Mouse (Mus musculus) forebrain, embryonic 15.5 days (tissue): Measurements from ENCODE around the gene Tnfrsf12a. TPM values are rescaled to one million over a fixed set of nuclear protein-coding genes. Genes with fewer than 3 reads are reported as not detected.
A peak's percentile ranks its signal among the peaks of the same experiment; 100 is the strongest.

Experiments used
- ATAC-seq: fragments of 200-750 bp; cut with Nextera tagmentation; replicated peaks from 2 replicates; pipeline ENCODE4 v1.8.0; 2017; ENCODE audit warnings: mild to moderate bottlenecking, moderate TSS enrichment, moderate library complexity
- H3K27ac ChIP-seq: fragments of 300-500 bp; sonication (generic); replicated peaks from 2 replicates; pipeline ENCODE4 v1.5.1; 2015; ENCODE audit warnings: mild to moderate bottlenecking, inconsistent platforms
- H3K27me3 ChIP-seq: fragments of 300-500 bp; sonication (generic); 2 replicates; pipeline ENCODE4 v1.6.1; 2015; ENCODE audit warnings: inconsistent platforms
- H3K36me3 ChIP-seq: fragments of 300-500 bp; sonication (generic); 2 replicates; pipeline ENCODE4 v1.6.1; 2015; ENCODE audit warnings: mild to moderate bottlenecking, inconsistent platforms
- H3K4me1 ChIP-seq: fragments of 300-500 bp; sonication (generic); 2 replicates; pipeline ENCODE4 v1.6.1; 2015; ENCODE audit warnings: inconsistent platforms
- H3K4me2 ChIP-seq: fragments of 300-500 bp; sonication (generic); replicated peaks from 2 replicates; pipeline ENCODE4 v1.6.1; 2015; ENCODE audit warnings: mild to moderate bottlenecking, inconsistent platforms
- H3K4me3 ChIP-seq: fragments of 300-500 bp; sonication (generic); 2 replicates; pipeline ENCODE4 v1.5.1; 2015; ENCODE audit warnings: mild to moderate bottlenecking, inconsistent platforms
- H3K9ac ChIP-seq: fragments of 300-500 bp; sonication (generic); replicated peaks from 2 replicates; pipeline ENCODE4 v1.6.1; 2015; ENCODE audit warnings: mild to moderate bottlenecking, inconsistent platforms
- H3K9me3 ChIP-seq: fragments of 300-500 bp; sonication (generic); 2 replicates; pipeline ENCODE4 v1.6.1; 2016; ENCODE audit warnings: inconsistent platforms
- WGBS: fragments of 180-500 bp; shearing (Covaris S2); methylation state at CpG from one replicate; pipeline ENCODE4 v1.1.7; 2015; ENCODE audit warnings: mixed read lengths; 5-methylcytosine and 5-hydroxymethylcytosine counted together
- polyA plus RNA-seq: library from polyadenylated mRNA; unstranded; fragments of >200 nt; fragmentation: Nextera tagmentation; extraction: Ambion mirVana; gene quantifications from 2 replicates; pipeline ENCODE4 v1.2.1, GENCODE M21; 2015

Tnfrsf12a gene
- polyA plus RNA-seq, 1 experiment from 2014 or later: 3.6 TPM

DNA sequence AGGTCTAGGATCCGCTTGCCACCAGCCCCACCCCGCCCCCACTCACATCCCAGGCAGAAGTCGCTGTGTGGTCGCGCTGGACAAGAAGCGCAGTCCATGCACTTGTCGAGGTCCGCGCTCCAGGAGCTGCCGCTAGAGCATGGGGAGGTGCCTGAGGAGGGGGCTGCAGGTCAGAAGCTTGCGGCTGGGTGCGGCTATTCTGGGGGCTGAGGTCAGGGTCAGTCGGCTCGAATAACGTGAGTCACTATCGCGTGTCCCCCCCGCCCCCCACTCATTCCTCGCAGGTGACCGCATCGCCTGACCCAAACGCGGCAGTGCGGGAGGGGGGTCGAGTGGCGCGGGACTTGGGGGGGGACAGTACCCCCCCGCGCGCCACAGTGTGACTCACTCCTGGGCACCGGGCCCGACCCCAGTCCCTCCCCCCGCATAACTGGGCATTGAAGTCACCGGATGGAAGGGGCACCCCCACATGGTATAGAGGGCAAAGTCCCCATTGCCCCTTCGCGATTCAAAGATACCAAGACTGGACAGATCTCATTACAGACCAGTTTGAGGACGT lies 716 bp downstream of the Tnfrsf12a start:
- peak overlapping the region; percentile 47 for H3K4me3 ChIP-seq
- ATAC-seq: no peak
- no peaks in the 10 kb centered on the region for H3K36me3 ChIP-seq
- peaks cover 41% of the 10 kb centered on the region for H3K27me3 ChIP-seq
- 1% methylated on average over 37 of the region's 37 CpGs for WGBS
- H3K27ac ChIP-seq: no peak overlapping the region
- H3K4me1 ChIP-seq: peaks cover 49% of the 10 kb centered on the region
- H3K9me3 ChIP-seq: no peaks in the 10 kb centered on the region
- H3K9ac ChIP-seq: peak overlapping the region; percentile 38
- H3K4me2 ChIP-seq: peak overlapping the region; percentile 78

DNA sequence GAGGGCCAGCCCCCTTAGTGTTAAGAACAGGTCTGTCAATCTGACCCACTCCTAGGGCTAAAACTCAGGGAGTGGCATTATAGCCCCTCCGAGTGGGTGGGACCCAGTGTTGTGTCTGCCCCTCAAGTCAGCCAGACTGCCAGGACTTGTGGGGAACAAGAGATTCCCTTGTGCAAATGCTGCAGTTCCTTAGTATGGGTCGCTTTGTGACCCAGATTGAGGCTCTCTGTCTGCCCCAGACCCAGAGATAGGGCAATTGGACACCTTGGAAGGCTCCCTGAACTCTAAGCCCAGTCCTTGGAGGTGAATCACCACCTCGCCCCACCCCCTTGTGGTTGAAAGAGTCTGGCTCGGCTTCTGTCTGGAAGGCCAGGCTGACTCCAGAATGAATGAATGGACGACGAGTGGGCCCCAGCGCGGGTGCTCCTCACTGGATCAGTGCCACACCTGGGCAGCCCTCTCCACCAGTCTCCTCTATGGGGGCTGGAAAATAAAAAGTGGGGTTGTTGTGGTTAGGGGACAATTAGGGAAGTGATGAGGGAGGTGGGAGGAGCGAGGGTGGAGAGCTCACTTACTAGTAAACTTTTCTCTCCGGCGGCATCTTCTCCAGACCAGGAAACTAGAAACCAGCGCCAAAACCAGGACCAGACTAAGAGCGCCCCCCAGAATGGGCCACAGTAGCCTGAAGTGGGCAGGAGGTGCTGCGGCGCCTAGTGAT lies 1.5 kb downstream of the Tnfrsf12a start:
- Histone ChIP-seq H3K4me2 (peak overlapping the region; percentile 78), H3K4me3 (peak overlapping the region; percentile 47), H3K27ac (no peak overlapping the region), H3K9me3 (no peaks in the 10 kb centered on the region), H3K36me3 (no peaks in the 10 kb centered on the region), H3K27me3 (peaks cover 34% of the 10 kb centered on the region), H3K4me1 (peaks cover 49% of the 10 kb centered on the region), H3K9ac (no peak overlapping the region)
- no peak for ATAC-seq
- 15% methylated on average over 14 of the region's 15 CpGs for WGBS

DNA sequence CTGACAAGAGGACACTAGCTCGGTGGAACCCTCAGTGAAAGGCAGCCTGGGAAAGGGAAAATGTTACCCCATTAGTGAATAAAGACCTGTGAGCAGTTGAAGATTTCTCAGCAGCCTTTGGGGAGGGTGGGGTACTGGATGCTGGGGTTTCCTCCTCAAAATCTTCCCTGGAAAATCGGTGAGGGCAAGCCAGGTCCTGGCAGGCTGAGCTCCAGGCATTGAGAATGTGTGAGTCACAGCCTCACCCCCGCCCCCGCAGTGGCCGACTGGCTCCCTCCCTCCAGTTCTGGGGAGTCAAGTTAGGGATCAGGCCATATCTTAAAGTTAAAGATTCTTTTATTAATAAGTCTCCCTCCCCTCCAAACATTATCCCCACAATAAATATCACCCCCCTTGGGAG lies 2.1 kb downstream of the Tnfrsf12a start:
- peak overlapping the region; percentile 69; the same call in 1 of the 2 replicates for H3K4me3 ChIP-seq
- no peak overlapping the region for H3K27ac ChIP-seq
- H3K4me2 ChIP-seq: peak overlapping the region; percentile 59; the same call in 1 of the 2 replicates
- no peak overlapping the region for H3K9ac ChIP-seq
- H3K36me3 ChIP-seq: no peaks in the 10 kb centered on the region; the same call in 1 of the 2 replicates
- peaks cover 49% of the 10 kb centered on the region for H3K4me1 ChIP-seq
- no peak for ATAC-seq
- WGBS: 48% methylated on average over 5 of the region's 5 CpGs
- no peaks in the 10 kb centered on the region for H3K9me3 ChIP-seq
- peaks cover 29% of the 10 kb centered on the region for H3K27me3 ChIP-seq

DNA sequence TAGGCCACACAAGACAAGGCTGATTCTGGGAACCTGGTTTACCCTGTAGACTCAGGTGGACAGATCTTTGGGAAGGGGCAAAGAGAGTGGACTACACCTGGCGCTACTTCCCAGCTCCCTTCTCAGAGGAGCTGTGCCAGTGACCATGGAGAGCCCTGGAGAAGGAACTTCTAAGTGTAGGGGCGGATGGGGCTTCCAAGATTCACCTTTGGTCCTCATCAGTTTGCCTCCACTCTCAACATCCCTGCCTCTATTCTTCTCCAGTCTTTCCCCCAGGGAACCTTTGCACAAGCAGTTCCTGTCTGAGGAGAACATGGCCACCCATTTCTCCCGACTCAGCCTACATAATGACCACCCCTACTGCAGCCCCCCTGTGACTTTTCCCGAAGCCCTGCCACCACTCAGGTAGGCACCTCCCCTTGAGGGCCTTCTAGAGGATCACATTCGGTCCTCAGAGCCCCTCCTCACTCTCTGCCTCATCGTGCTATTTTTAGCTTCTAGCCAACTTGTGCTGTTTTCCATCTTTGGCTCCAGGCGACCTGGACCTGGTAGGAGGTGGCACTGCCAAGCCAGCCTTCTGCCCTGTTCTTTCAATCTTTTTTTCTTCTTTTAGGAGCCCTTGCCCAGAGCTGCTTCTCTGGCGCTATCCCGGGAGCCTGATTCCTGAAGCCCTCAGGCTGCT lies 2.9 kb downstream of the Tnfrsf12a start:
- H3K4me1 ChIP-seq: peaks cover 46% of the 10 kb centered on the region
- H3K27ac ChIP-seq: no peak overlapping the region
- H3K9me3 ChIP-seq: no peaks in the 10 kb centered on the region
- 40% methylated on average over 9 of the region's 9 CpGs for WGBS
- peak overlapping the region; percentile 69 for H3K4me3 ChIP-seq
- no peak for ATAC-seq
- H3K9ac ChIP-seq: peak overlapping the region; percentile 61
- no peaks in the 10 kb centered on the region; the same call in 1 of the 2 replicates for H3K36me3 ChIP-seq
- peak overlapping the region; percentile 59 for H3K4me2 ChIP-seq
- peaks cover 22% of the 10 kb centered on the region for H3K27me3 ChIP-seq

DNA sequence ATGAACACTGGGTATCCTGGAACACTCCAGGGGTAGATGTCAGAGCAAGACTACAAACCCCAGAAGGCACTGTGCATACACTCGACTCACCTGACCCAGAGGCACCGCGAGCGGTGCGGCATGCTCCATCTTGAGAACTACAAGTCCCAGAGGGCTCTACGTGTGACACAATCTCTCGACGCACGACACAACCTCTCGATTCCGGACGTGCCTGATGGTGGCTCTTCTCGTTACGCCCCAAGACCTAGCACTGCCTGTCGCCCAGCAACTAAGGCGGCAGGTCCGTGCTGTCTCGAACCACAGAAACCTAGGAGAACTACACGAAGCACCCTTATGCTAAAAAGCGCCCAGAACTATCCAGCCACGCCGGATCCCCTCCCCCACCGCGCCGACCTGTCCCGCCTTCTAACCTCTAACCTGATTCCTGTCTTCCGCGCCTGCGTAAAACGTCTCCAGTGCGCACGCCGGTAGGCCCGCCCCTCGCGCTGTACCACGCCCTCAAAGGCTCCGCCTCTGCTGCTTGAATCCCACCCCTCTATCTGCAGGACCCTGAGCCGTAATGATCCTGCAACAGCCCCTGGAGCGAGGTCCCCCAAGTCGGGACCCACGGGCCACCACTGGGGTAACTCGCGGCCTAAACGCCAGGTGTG lies 3.7 kb downstream of the Tnfrsf12a start, which contains the start of the genes Hcfc1r1 and Thoc6:
Gene Hcfc1r1 (plus strand): TSS at position 173 of the 650 bp plus-strand sequence.
Gene Thoc6 (minus strand): TSS at position 459 of the 650 bp plus-strand sequence.
- Histone ChIP-seq H3K9me3 (no peaks in the 10 kb centered on the region), H3K9ac (peak within 1 kb of the TSS; percentile 61), H3K4me1 (peaks cover 42% of the 10 kb centered on the region), H3K4me2 (peak within 1 kb of the TSS; percentile 59), H3K27me3 (peaks cover 14% of the 10 kb centered on the region), H3K4me3 (peak within 1 kb of the TSS; percentile 69), H3K27ac (peak within 1 kb of the TSS; percentile 84), H3K36me3 (peaks cover 5% of the 10 kb centered on the region; the same call in 1 of the 2 replicates)
- under 1% methylated on average over 45 of the region's 45 CpGs for WGBS
- peak; percentile 96 for ATAC-seq

DNA sequence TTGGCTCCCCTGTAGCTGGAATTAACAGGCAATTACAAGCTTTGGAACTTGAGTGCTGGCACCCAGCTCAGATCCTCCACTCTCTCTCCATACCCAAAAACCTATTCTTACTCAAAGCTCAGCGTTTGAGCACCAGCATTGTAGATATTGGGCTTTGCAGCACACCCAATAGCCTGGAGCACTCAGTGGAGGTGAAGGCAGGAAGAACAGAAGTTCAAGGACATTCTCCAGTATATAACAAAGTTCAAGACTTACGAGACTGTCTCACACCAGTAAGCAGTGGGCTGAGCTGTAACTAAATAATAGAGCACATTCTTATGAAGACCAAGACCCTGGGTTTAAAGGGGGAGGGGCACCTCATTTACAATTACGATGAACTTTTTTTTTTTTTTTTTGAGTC lies 4.5 kb downstream of the Tnfrsf12a start:
- no peaks in the 10 kb centered on the region for H3K9me3 ChIP-seq
- H3K9ac ChIP-seq: 0 out of 2 replicates have a peak overlapping the region, but pooled peaks have one; percentile 61
- H3K4me3 ChIP-seq: peak overlapping the region; percentile 69
- WGBS: 66% methylated on average over 3 of the region's 3 CpGs
- H3K4me1 ChIP-seq: peaks cover 42% of the 10 kb centered on the region
- no peak; the same call in 1 of the 2 replicates for ATAC-seq
- H3K4me2 ChIP-seq: peak overlapping the region; percentile 59
- peaks cover 5% of the 10 kb centered on the region; the same call in 1 of the 2 replicates for H3K36me3 ChIP-seq
- H3K27ac ChIP-seq: no peak overlapping the region
- peaks cover 11% of the 10 kb centered on the region; the same call in 1 of the 2 replicates for H3K27me3 ChIP-seq

DNA sequence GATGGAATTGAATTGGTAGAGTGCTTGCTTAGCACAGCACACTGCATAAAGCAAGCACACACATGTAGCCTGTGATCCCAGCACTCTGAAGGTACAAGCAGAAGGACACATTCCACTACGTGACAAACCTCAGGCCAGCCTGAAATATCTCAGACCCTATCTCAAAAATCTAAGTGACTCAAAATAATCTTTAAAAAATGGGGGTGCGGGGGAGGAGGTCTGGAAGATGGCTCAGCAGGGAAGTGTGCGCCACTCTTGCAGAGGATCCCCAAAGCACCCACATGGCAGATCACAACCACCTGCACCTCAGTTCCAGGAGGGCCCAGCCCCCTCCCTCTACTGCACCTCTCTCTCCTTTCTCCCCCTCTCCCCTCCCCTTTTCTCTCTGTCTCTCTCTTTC lies 5.7 kb downstream of the Tnfrsf12a start:
- H3K27ac ChIP-seq: no peak overlapping the region
- ATAC-seq: no peak
- no peak overlapping the region for H3K9ac ChIP-seq
- no peak overlapping the region for H3K4me2 ChIP-seq
- peaks cover 7% of the 10 kb centered on the region; the same call in 1 of the 2 replicates for H3K36me3 ChIP-seq
- H3K4me1 ChIP-seq: peaks cover 34% of the 10 kb centered on the region
- H3K9me3 ChIP-seq: no peaks in the 10 kb centered on the region
- 97% methylated on average over 3 of the region's 3 CpGs for WGBS
- H3K27me3 ChIP-seq: peaks cover 11% of the 10 kb centered on the region; the same call in 1 of the 2 replicates
- no peak overlapping the region for H3K4me3 ChIP-seq

DNA sequence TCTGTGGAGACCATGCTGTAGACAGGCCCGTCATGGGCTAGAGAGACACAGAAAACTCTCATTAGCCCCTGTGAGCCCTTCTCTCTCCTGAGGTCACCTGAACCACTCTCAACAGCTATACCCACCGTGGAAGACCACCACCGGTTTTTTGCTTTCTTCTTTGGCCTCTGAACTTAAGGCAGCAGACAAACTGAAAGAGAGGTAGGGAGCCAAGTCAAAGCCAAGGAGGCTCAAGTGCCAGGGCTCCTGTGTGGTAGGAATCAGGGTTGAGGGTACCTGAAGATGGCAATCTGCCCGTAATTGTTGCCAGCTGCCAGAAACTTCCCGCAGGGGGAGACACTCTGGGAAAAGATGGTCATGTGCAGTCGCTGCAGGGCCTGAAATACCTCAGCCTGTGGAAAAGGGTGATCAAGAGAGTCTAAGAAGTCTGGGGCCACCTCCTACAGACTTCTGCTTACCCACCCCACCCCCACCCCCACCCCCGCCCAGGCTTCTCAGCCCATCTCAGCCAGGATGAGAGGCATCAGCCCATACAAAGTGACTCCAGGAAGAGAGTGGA lies 6.7 kb downstream of the Tnfrsf12a start:
- peaks cover 8% of the 10 kb centered on the region; the same call in 1 of the 2 replicates for H3K36me3 ChIP-seq
- no peaks in the 10 kb centered on the region for H3K9me3 ChIP-seq
- 86% methylated on average over 7 of the region's 7 CpGs for WGBS
- H3K27me3 ChIP-seq: 0 out of 2 replicates have a peak, but pooled peaks cover 3% of the 10 kb centered on the region
- no peak overlapping the region for H3K27ac ChIP-seq
- H3K9ac ChIP-seq: no peak overlapping the region
- no peak overlapping the region for H3K4me3 ChIP-seq
- no peak for ATAC-seq
- no peak overlapping the region for H3K4me2 ChIP-seq
- peaks cover 24% of the 10 kb centered on the region for H3K4me1 ChIP-seq

DNA sequence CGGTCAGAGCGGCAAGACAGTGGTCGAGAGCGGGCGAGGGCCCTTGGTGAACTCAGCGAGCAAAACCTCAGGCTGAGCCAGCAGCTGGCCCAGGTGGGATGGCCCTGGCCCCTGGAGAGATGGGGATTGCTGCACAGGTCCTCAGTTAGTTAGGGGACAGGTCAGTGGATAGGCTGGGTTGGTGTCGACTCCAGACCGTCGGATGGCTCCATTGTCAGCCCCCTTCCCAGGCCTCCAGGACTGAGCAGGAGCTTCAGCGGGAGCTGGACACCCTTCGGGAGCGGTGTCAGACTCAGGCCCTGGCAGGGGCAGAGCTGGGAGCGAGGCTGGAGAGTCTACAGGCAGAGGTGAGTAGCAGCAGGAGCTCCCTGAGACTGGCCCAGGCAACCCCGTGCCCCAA lies 11.8 kb downstream of the Tnfrsf12a start:
- Histone ChIP-seq H3K9ac (no peak overlapping the region), H3K9me3 (no peaks in the 10 kb centered on the region), H3K4me1 (0 out of 2 replicates have a peak, but pooled peaks cover 2% of the 10 kb centered on the region), H3K27ac (no peak overlapping the region), H3K4me3 (no peak overlapping the region), H3K27me3 (peaks cover 27% of the 10 kb centered on the region), H3K36me3 (peaks cover 8% of the 10 kb centered on the region; the same call in 1 of the 2 replicates), H3K4me2 (no peak overlapping the region)
- 80% methylated on average over 14 of the region's 14 CpGs for WGBS
- no peak for ATAC-seq

DNA sequence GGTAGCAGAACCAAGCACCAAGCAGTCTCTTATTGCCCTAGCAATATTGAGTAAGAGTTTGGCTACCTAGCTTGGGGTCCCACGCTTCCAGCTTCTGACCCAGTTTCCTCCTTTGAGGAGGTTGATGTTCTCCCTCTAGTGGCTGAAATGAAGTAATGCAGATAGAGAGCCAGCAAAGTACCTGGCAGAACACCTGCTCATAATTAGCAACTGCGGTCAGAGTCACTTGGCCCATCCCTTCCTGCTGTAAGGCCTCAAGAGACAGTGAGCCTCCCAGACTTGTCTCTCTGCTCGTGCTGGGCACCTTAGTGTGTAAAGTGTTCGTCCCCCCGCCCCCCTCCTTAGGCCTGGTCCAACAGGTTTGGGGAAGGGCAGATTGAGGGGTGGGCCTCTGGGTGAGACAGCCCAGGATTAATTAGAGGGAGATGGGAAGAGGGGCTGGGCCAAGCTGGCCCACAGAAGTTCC lies 12.7 kb downstream of the Tnfrsf12a start:
- Histone ChIP-seq H3K4me3 (no peak overlapping the region), H3K36me3 (peaks cover 8% of the 10 kb centered on the region; the same call in 1 of the 2 replicates), H3K27me3 (peaks cover 36% of the 10 kb centered on the region), H3K4me1 (0 out of 2 replicates have a peak, but pooled peaks cover 5% of the 10 kb centered on the region), H3K27ac (no peak overlapping the region), H3K4me2 (no peak overlapping the region), H3K9ac (no peak overlapping the region), H3K9me3 (no peaks in the 10 kb centered on the region)
- peak; percentile 31; the same call in 1 of the 2 replicates for ATAC-seq
- WGBS: 7% methylated on average over 5 of the region's 5 CpGs

DNA sequence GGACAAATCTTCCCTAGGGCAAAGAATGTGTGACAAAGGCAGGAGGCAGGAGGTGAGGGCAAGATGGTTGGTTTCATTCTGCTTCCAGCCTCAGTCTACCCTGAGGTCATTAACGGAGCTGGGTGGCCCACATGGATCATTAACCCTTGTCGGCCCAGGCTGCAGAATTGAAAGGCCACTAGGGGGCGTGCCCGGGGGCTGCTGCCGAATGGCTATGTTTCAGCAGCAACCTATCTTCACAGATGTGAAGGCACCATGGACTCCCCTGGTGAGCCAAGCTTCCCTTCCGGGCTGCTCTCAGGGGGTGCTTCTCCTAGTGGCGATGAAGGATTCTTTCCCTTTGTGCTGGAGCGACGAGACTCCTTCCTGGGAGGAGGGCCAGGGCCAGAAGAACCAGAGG lies 15.7 kb downstream of the Tnfrsf12a start:
- no peaks in the 10 kb centered on the region for H3K9me3 ChIP-seq
- peaks cover 41% of the 10 kb centered on the region for H3K27me3 ChIP-seq
- H3K9ac ChIP-seq: no peak overlapping the region
- no peak overlapping the region for H3K4me2 ChIP-seq
- 3% methylated on average over 9 of the region's 9 CpGs for WGBS
- no peak overlapping the region for H3K4me3 ChIP-seq
- H3K36me3 ChIP-seq: 0 out of 2 replicates have a peak, but pooled peaks cover 1% of the 10 kb centered on the region
- 0 out of 2 replicates have a peak, but pooled peaks cover 5% of the 10 kb centered on the region for H3K4me1 ChIP-seq
- no peak overlapping the region for H3K27ac ChIP-seq
- ATAC-seq: no peak
